Mouse (Mus musculus): Measurements from ENCODE around the gene Fcmr. TPM values are rescaled to one million over a fixed set of nuclear protein-coding genes. Genes with fewer than 3 reads are reported as not detected.

The Fcmr gene
- total RNA-seq, 2 experiments from 2014 or later = 0.33 TPM; not detected in 1

GRCm38 (mm10) chr1:130926484-130926883 is 61.0 kb downstream of the Fcmr start:
- DNase-seq (ENCODE audit: low spot score in 2 of 2) = no peak
- intact Hi-C loops (cut with DNase I) = no loop called here

Other genes starting within 250 kb of the Fcmr start
- not detected for gene Zp3r, start 236.0 kb upstream of the Fcmr start, total RNA-seq (2021)
- not detected for gene C4bp, start 204.0 kb upstream of the Fcmr start, total RNA-seq (2021)
- under 1 TPM in 1 of 2 experiments, not detected in 1; 0.62 TPM for gene Gm29427, start 149.9 kb upstream of the Fcmr start, total RNA-seq (2021)
- 10 to 100 TPM; 12.9 to 13.6 TPM for gene Yod1, start 148.3 kb upstream of the Fcmr start, total RNA-seq (2021)
- 10 to 100 TPM; 40.1 to 41.9 TPM for gene Pfkfb2, start 136.4 kb upstream of the Fcmr start, total RNA-seq (2021)
- 1 to 10 TPM; 1.6 TPM for gene AA986860, start 133.7 kb upstream of the Fcmr start, total RNA-seq (2021)
- not detected for gene Fcamr, start 64.8 kb upstream of the Fcmr start, total RNA-seq (2021)
- under 1 TPM; 0.08 to 0.09 TPM for gene Pigr, start 39.0 kb upstream of the Fcmr start, total RNA-seq (2021)
- gene Il24, start 21.8 kb downstream of the Fcmr start, total RNA-seq (2021) = not detected
- not detected for gene Il20, start 45.8 kb downstream of the Fcmr start, total RNA-seq (2021)
- not detected for gene Il19, start 74.4 kb downstream of the Fcmr start, total RNA-seq (2021)
- not detected for gene Il10, start 154.2 kb downstream of the Fcmr start, total RNA-seq (2021)
- 10 to 100 TPM; 25.1 to 26.0 TPM for gene Mapkapk2, start 232.2 kb downstream of the Fcmr start, total RNA-seq (2021)

All from left cerebral cortex, postnatal 14 days (tissue).